In the genomic region with DNA sequence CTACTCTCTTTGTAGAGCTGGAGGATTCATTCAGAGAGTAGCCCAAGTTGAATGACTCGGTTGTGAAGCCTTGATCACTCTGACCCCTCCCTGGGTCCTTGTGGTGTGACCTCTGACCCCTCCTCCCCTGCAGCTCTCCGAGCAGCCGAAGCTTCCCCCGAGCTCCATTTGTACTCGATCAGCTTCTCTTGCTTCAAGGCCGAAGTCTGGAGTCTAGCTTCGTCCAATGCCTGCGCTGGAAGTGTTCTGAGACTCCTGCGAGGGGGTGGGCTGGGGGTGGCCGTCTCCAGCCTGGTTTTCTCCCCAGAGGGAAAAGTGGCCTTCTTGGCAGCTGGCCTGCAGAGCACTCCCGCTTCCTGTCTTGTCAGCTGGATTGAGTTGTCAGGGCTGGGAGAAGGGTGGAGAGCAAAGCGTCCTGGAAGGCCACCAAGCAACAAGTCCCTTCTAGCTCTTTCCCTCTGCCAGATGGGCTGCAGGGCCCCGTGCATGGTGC, we compare ENCODE assay signal across 9 mouse cellular contexts. TPM values are rescaled to one million over a fixed set of nuclear protein-coding genes. Genes with fewer than 3 reads are reported as not detected.
DNase-seq lines count a peak whose midpoint lies in the region; ATAC-seq and TF ChIP-seq lines count a peak whose summit lies in the region.
"Had no signal": no experiment of that assay in that cellular context is flagged by ENCODE, and none has a peak within 500 bp of the region (broad histone marks: within the 10 kb centered on the region; RNA-seq: fewer than 3 reads in every experiment).

Gene Pou2f3, minus strand, starts transcription at position 180 of the 493 bp plus-strand sequence.

- TF ChIP-seq POLR2A in kidney, adult 2 months (IDR thresholded peaks at IDR 0.05; ENCODE audit: low read depth, low read length), result no peak

- H3K4me1 ChIP-seq in brown adipose tissue, adult 24 weeks (ENCODE audit: control insufficient read depth, insufficient read depth, insufficient read length, low read length), result peaks cover 3% of the 10 kb centered on the region; the same call in 1 of the 2 replicates
- peaks cover 34% of the 10 kb centered on the region for H3K4me1 ChIP-seq in heart, embryonic 10.5 days
- H3K4me1 ChIP-seq in kidney, adult 2 months (ENCODE audit: control insufficient read depth, insufficient read depth, low read length), result peaks cover 6% of the 10 kb centered on the region; the same call in 1 of the 2 replicates
- peaks cover 18% of the 10 kb centered on the region for H3K4me1 ChIP-seq in lung, embryonic 15.5 days

- peak; percentile 47 to 64 for DNase-seq in cerebellum, postnatal 10 days
- DNase-seq in cerebellum, adult 8-10 months, result no peak
- DNase-seq in heart, embryonic 10.5 days (ENCODE audit: low spot score), result no peak
- DNase-seq in kidney, adult 2 months, result peak; percentile 89
- peak; percentile 62 for DNase-seq in ovary, postnatal 36 days (ENCODE audit: low spot score)
- DNase-seq in layer of hippocampus, adult 9-10 months (ENCODE audit: low spot score), result no peak

- ATAC-seq in lung, embryonic 15.5 days (ENCODE audit: borderline replicate concordance, extremely low read depth, low FRiP score, low TSS enrichment), result peak; percentile 91

- WGBS in heart, embryonic 10.5 days, result 8% methylated on average over 13 of the region's 13 CpGs
- WGBS in kidney, adult 2 months, result 18% methylated on average over 13 of the region's 13 CpGs
- 4% methylated on average over 13 of the region's 13 CpGs for WGBS in lung, embryonic 15.5 days

- no peak within 1 kb of the TSS for H3K4me3 ChIP-seq in brown adipose tissue, adult 24 weeks (ENCODE audit: insufficient read depth, low read depth, low read length)
- peak within 1 kb of the TSS; percentile 28 for H3K4me3 ChIP-seq in heart, embryonic 10.5 days
- no peak within 1 kb of the TSS for H3K4me3 ChIP-seq in kidney, adult 2 months (ENCODE audit: insufficient read depth, low read depth, low read length)
- 0 out of 2 replicates have a peak within 1 kb of the TSS, but pooled peaks have one; percentile 2 for H3K4me3 ChIP-seq in lung, embryonic 15.5 days

- H3K27ac ChIP-seq in brown adipose tissue, adult 24 weeks (replicated peaks; ENCODE audit: low read depth, low read length), result 0 out of 2 replicates have a peak within 1 kb of the TSS, but pooled peaks have one; percentile 3
- H3K27ac ChIP-seq in heart, embryonic 10.5 days, result 0 out of 2 replicates have a peak within 1 kb of the TSS, but pooled peaks have one; percentile 5
- H3K27ac ChIP-seq in kidney, adult 2 months (ENCODE audit: insufficient read depth, low read depth, low read length), result peak within 1 kb of the TSS; percentile 13; the same call in 1 of the 2 replicates
- H3K27ac ChIP-seq in lung, embryonic 15.5 days, result peak within 1 kb of the TSS; percentile 65

- peak within 1 kb of the TSS; percentile 37 for H3K4me2 ChIP-seq in lung, embryonic 15.5 days

- peaks cover 37% of the 10 kb centered on the region for H3K27me3 ChIP-seq in heart, embryonic 10.5 days (ENCODE audit: insufficient read depth, poor library complexity, severe bottlenecking)
- H3K27me3 ChIP-seq in kidney, adult 2 months (replicated peaks; ENCODE audit: control insufficient read depth, insufficient read depth, low read length), result no peaks in the 10 kb centered on the region
- H3K27me3 ChIP-seq in lung, embryonic 15.5 days, result peaks cover 18% of the 10 kb centered on the region

- H3K9ac ChIP-seq in lung, embryonic 15.5 days, result 0 out of 2 replicates have a peak within 1 kb of the TSS, but pooled peaks have one; percentile 3

- no peak for TF ChIP-seq CTCF in kidney, adult 2 months (conservative IDR thresholded peaks at IDR 0.05; ENCODE audit: insufficient read depth, insufficient read length, low read depth, low read length)

- H3K36me3 ChIP-seq in heart, embryonic 10.5 days, result no peaks in the 10 kb centered on the region
- no peaks in the 10 kb centered on the region for H3K36me3 ChIP-seq in kidney, adult 2 months (ENCODE audit: control insufficient read depth, insufficient read depth, low read length)
- H3K36me3 ChIP-seq in lung, embryonic 15.5 days, result no peaks in the 10 kb centered on the region

- H3K9me3 ChIP-seq in heart, embryonic 10.5 days, result no peaks in the 10 kb centered on the region
- H3K9me3 ChIP-seq in lung, embryonic 15.5 days, result no peaks in the 10 kb centered on the region

RNA-seq across cellular contexts. Expression of gene Pou2f3, which starts in this region (rescaled TPM):
- not detected in 2 replicates for polyA plus RNA-seq in brown adipose tissue, adult 24 weeks (2012; ENCODE audit: insufficient read depth, insufficient read length, missing spikeins)
- polyA plus RNA-seq in heart, embryonic 10.5 days (2016; fragmentation: Nextera tagmentation; extraction: Ambion mirVana), result 0.10 TPM in 1 of 2 replicates, not detected in the other
- polyA plus RNA-seq in kidney, adult 2 months (2012; rRNA removed), result 0.14 and 0.22 TPM in 2 replicates
- polyA plus RNA-seq in lung, embryonic 15.5 days (2015; fragmentation: Nextera tagmentation; extraction: Ambion mirVana), result 0.08 and 0.22 TPM in 2 replicates
- polyA plus RNA-seq: C2C12 had no signal

Comparison
In these comparisons a context has a peak if more than half of its experiments do, and no peak if none do; other contexts are left out.
1. DNase-seq: peak in cerebellum, postnatal 10 days (2 of 2) and ovary, postnatal 36 days (single experiment); none in cerebellum, adult 8-10 months (single experiment), heart, embryonic 10.5 days (single experiment) and layer of hippocampus, adult 9-10 months (single experiment).
2. Peak in DNase-seq and H3K27ac ChIP-seq in kidney, adult 2 months; RNA of the gene not detected or under 1 TPM.
3. Peak in ATAC-seq, H3K4me3 ChIP-seq, H3K27ac ChIP-seq, H3K9ac ChIP-seq and H3K4me2 ChIP-seq in lung, embryonic 15.5 days; RNA of the gene not detected or under 1 TPM.
4. H3K27ac ChIP-seq: peak in every context shown above with its lines; median percentile 65 in lung, embryonic 15.5 days; 13 in kidney, adult 2 months; 5 in heart, embryonic 10.5 days; 3 in brown adipose tissue, adult 24 weeks.